Mouse (Mus musculus): ENCODE data around the gene Abcc10. TPM values are rescaled to one million over a fixed set of nuclear protein-coding genes. Genes with fewer than 3 reads are reported as not detected.

Gene Abcc10
- total RNA-seq, 2 experiments from 2014 or later, result 5.4 to 6.1 TPM

DNA sequence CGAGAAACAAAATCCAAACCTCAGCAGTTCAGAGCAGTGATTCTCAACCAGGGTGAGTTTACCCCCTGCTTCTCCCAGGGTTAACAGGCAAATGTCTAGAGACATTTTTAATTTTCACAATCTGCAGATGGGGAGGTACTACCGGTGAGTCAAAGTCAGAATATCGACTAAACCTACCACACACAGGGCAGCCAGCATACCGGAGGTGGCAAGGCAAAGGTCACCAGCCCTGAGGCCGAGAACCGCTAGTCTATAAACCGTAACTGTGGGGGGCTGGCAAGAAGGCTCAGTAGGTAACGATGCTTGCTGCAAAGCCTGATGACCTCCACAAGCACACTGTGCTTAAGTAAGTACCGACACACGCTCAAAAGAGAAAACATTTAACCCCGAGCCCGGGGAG, 62.6 kb downstream of the Abcc10 start:
- intact Hi-C loops (cut with DNase I), result loop anchor here (5.0 kb wide), 1 partner anchor 127 kb away; no protein-coding TSS in a partner anchor

DNA sequence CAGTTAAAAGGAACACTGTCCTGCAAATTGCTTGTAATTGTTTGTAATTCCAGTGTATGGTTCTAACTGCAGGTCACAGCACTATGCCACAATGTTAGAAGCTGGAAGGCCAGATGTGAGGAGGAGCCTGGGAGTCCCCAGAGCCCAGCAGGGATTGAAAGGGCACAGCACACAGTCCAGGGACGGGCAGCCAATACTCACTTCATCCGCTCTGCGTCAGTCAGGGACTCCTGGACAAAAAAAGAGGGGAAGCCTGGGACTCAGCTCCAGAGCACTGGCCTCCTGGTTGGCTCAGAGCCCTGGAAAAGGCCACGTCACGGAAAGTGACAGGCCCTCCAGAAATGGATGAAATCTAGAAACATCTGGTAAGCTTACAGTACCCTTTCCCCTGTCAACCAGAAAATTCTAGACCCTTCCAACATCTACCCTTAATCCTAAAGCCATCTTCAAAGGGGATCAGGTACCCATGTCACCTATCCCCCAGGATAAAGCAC, 65.9 kb downstream of the Abcc10 start:
- intact Hi-C loops (cut with DNase I), result no loop called here
- no peak for DNase-seq

More for the DNA sequence above, 62.6 kb downstream of the Abcc10 start:
- DNase-seq, result no peak

DNA sequence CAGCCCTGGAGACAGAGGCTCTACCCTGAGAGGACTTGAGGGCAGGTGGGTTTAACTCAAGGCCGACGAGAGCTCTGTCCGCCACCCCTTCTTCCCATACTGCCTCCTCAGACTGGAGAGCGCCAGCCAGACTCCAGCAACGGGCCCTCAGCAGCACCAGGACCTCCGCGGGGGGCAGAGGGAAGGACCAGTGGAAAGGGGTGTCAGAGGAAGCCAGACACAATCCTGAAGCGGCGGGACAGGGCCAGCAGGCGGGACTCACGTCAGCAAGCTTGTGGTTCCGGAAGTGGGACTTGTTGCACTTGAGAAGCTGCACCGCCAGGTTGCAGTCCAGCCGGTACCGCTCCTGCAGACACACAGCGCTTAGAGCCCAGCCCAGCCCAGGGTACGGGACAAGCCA, 68.5 kb downstream of the Abcc10 start:
- DNase-seq, result no peak
- intact Hi-C loops (cut with DNase I), result no loop called here

DNA sequence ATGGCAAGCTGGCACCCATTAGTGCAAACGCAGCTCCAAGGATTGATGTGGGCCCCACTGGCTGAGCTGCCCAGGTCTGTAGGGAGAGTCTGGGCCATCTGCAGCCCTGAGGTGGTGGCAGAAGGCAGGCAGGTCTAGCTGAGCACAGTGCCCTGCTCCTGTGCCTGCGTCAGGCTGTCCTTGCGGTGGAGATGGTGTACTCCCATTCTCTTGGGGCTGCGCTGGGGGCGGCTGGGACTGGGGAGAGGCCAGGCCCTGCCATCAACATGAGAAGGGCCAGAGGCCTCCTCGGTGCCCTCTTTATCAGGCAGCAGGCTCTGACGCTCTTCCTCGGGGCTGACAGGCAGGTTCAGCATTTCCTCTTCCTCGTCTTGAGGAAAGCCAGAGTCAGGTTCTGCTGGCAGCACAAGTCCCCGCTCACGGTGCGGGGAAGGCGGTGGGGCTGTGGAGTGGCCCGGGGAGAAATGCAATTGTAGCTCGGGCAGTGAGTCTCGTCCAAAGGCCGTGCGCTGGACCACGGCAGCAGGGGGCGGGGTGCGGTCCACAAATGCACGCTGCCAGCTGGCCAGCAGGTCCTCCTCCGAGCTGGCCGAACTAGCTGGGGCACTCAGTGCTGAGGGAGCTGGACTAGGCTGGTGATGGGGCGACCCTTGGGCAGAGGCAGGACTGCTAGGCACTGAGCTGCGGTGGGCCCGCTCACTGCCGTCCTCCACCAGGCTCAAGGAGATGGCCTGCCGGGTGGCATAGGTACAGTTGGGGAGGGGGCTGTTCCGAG, 69.7 kb downstream of the Abcc10 start:
- intact Hi-C loops (cut with DNase I), result no loop called here
- no peak for DNase-seq

DNA sequence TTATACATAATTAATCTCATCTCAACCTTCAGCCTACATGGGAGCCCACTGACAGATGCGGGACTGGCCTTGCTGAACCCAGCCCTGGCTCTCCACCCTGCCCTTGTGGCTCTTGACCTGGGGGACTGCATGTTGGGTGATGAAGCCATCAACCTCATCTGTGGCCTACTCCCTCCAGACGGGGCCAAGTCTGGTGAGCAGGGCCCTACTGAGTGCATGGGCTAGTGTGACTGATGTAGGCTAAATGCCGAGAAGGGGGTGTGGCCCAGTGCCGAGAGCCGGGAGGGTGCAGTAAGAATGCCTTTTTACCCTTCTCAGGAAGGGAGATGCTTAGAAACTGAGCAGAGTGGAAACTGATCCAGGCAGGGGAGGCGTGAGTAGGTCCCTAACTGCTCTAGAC, 73.0 kb downstream of the Abcc10 start:
- DNase-seq, result no peak

DNA sequence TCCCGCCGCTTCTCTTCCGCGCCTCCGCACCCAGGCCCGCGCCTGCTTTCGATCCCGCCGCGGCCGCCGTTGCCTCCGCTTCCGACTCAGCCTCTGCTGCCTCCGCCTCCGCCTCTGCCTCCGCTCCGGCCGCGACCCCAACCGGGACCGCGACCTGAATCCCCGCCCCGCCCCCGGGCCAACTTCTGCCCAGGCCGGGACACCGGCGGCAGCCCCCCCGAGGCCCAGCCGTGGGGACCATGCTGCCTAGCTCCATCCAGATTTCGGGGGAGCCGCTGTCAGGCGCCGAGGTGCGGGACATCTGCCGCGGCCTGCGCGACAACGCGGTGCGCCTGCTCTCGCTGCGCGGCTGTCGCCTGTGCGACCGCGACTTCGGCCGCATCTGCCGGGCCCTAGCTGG, 74.0 kb downstream of the Abcc10 start:
- intact Hi-C loops (cut with DNase I), result no loop called here
- peak in 1 of 2 experiments; percentile 43 for DNase-seq

More for the DNA sequence above, 73.0 kb downstream of the Abcc10 start:
- intact Hi-C loops (cut with DNase I), result no loop called here

DNA sequence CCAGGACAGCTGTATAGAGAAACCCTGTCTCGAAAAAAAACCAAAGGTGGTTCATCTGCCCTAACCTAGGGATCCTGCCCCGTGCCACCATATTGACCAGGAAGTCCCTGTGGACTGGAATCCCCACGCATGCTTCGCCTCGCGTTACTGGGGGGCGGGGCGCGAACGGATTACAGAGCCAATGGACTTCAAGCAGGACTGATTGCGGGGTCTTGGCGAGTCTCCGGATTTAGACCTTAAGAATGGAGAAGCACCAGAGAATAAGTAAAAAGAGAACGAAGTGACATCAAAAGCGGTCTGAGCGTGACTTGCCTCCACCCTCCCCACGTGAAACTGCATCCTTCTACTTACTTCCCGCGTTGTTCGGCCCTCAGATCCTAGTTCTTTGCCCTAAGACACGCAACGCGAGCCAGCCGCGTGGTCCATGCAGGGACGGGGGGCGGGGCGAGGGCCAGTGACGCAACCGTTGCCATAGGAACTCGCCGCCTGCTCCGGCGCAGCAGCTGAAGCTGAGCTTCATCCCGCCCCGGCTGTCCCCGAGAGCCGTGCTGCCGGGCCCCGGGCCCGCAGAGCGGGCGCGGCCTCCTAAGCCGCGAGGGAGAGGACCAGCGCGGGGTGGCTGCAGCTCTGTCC, 74.6 kb downstream of the Abcc10 start, which contains the start of gene Lrrc73:
Gene Lrrc73, plus strand, starts transcription at position 80 of the 633 bp plus-strand sequence.
- peak; percentile 91 to 94 for DNase-seq
- intact Hi-C loops (cut with DNase I), result no loop called here

Other genes starting within 250 kb of the Abcc10 start
- 100 to 1,000 TPM; 121 to 129 TPM for gene Mrps18a, start 217.4 kb downstream of the Abcc10 start, total RNA-seq (2021)
- gene Rsph9, start 184.1 kb downstream of the Abcc10 start, total RNA-seq (2021), result 1 to 10 TPM; 1.3 to 2.3 TPM
- 10 to 100 TPM; 18.5 to 21.6 TPM for gene Mad2l1bp, start 174.8 kb downstream of the Abcc10 start, total RNA-seq (2021)
- 10 to 100 TPM; 83.5 to 84.8 TPM for gene Gtpbp2, start 167.3 kb downstream of the Abcc10 start, total RNA-seq (2021)
- gene Polh, start 125.7 kb downstream of the Abcc10 start, total RNA-seq (2021), result 10 to 100 TPM; 11.6 to 15.9 TPM
- gene Xpo5, start 125.6 kb downstream of the Abcc10 start, total RNA-seq (2021), result 10 to 100 TPM; 21.6 to 27.4 TPM
- gene Polr1c, start 80.3 kb downstream of the Abcc10 start, total RNA-seq (2021), result 10 to 100 TPM; 23.8 to 26.9 TPM
- 10 to 100 TPM; 69.3 to 75.1 TPM for gene Yipf3, start 80.3 kb downstream of the Abcc10 start, total RNA-seq (2021)
- gene Lrrc73, start 74.8 kb downstream of the Abcc10 start, total RNA-seq (2021), result under 1 TPM; 0.38 to 0.40 TPM
- 10 to 100 TPM; 54.0 to 56.3 TPM for gene Tjap1, start 45.3 kb downstream of the Abcc10 start, total RNA-seq (2021)
- gene Dlk2, start 30.9 kb downstream of the Abcc10 start, total RNA-seq (2021), result 1 to 10 TPM in 1 of 2 experiments, under 1 TPM in 1; 0.57 to 1.0 TPM
- gene Zfp318, start 55.4 kb upstream of the Abcc10 start, total RNA-seq (2021), result 10 to 100 TPM; 22.5 to 25.3 TPM
- gene Crip3, start 100.6 kb upstream of the Abcc10 start, total RNA-seq (2021), result under 1 TPM in 1 of 2 experiments, not detected in 1; 0.26 TPM
- not detected for gene Slc22a7, start 110.1 kb upstream of the Abcc10 start, total RNA-seq (2021)
- under 1 TPM; 0.40 to 0.48 TPM for gene Ttbk1, start 159.3 kb upstream of the Abcc10 start, total RNA-seq (2021)
- 1 to 10 TPM; 3.7 to 4.0 TPM for gene Dnph1, start 168.4 kb upstream of the Abcc10 start, total RNA-seq (2021)
- gene Cul9, start 218.0 kb upstream of the Abcc10 start, total RNA-seq (2021), result 10 to 100 TPM; 13.8 to 18.8 TPM
- gene Srf, start 227.8 kb upstream of the Abcc10 start, total RNA-seq (2021), result 100 to 1,000 TPM; 129 to 134 TPM